Mouse (Mus musculus): Measurements from ENCODE around the gene 0610040J01Rik. TPM values are rescaled to one million over a fixed set of nuclear protein-coding genes. Genes with fewer than 3 reads are reported as not detected.

The 0610040J01Rik gene
- polyA plus RNA-seq, 1 experiment, result 53.8 TPM

DNA sequence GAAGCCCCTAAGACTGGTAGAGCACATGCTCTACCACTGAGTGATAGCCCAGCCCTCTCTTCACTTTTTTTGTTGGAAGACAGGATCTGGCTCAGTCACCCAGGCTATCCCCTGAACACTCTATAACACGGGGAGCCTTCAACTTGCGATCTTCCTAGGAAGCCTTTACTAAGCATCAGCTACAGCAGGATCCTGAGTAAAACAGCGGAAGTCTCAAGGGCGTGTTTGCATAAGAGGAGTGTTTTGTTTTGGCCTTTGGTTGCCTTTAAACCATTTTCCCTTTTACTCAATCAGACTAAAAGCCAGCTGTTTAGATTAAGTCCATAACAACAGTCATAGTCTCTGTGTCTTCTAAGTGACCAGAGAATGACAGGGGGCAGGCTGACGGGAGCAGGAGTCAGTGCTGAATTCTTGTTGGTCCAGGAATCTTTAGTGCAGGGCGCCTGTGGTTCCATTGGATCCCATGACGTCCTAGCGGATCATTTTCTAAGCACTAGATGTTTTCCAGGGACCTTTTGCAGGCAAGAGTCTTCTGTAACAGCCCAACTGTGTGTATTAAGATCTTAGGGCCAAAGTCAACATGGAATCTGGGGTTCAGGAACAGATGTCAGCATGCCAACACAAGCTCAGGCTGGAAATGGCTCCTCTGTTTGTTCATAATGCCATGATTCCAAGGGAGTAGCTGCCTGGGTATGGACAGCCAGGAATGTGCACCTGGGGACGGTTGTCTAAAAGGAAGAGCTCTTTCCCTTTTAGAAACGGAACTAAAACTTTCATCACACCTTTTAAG is 98.2 kb downstream of the 0610040J01Rik start:
- no peak for TF ChIP-seq POLR2A (IDR thresholded peaks at IDR 0.05; ENCODE audit: low read depth, low read length)
- no peak for TF ChIP-seq CTCF (IDR thresholded peaks at IDR 0.05; ENCODE audit: extremely low read depth, insufficient read length, insufficient replicate concordance, low read depth, low read length)

DNA sequence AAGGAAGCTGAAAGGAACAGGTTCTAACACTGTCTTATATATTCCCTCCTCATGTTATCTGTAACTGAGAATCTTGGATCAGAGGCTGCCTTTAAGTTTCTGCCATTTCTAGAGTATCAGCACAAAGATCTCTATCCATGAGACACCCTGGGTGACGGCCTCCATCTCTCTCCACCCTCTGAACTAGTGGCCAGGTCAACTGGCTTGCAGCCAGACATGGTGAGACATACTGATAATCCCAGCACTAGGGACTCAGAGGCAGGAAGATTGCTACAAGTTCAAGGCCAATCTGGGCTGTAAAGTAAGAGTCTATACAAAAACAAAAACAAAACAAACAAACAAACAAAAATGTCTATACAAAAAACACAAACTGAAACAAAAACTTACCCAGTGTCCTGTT is 102.7 kb downstream of the 0610040J01Rik start:
- Histone ChIP-seq H3K36me3 (ENCODE audit: control insufficient read depth, insufficient read depth, low read length) (peaks cover 3% of the 10 kb centered on the region), H3K4me1 (ENCODE audit: control insufficient read depth, insufficient read depth, insufficient read length, low read length) (peaks cover 10% of the 10 kb centered on the region), H3K27me3 (ENCODE audit: control insufficient read depth, insufficient read depth, low read length) (no peaks in the 10 kb centered on the region), H3K27ac (ENCODE audit: insufficient read depth, low read depth, low read length) (no peak overlapping the region), H3K4me3 (ENCODE audit: low read depth, low read length) (no peak overlapping the region)
- TF ChIP-seq CTCF (IDR thresholded peaks at IDR 0.05; ENCODE audit: extremely low read depth, insufficient read length, insufficient replicate concordance, low read depth, low read length) (no peak), POLR2A (IDR thresholded peaks at IDR 0.05; ENCODE audit: low read depth, low read length) (no peak)
- 21% methylated on average over 1 of the region's 1 CpGs for WGBS

More for the DNA sequence above, 98.2 kb downstream of the 0610040J01Rik start:
- Histone ChIP-seq H3K27ac (ENCODE audit: insufficient read depth, low read depth, low read length) (0 out of 2 replicates have a peak overlapping the region, but pooled peaks have one; percentile 21), H3K4me1 (ENCODE audit: control insufficient read depth, insufficient read depth, insufficient read length, low read length) (peaks cover 10% of the 10 kb centered on the region), H3K27me3 (ENCODE audit: control insufficient read depth, insufficient read depth, low read length) (no peaks in the 10 kb centered on the region), H3K36me3 (ENCODE audit: control insufficient read depth, insufficient read depth, low read length) (no peaks in the 10 kb centered on the region; the same call in 1 of the 2 replicates), H3K4me3 (ENCODE audit: low read depth, low read length) (no peak overlapping the region)
- WGBS, result 76% methylated on average over 10 of the region's 10 CpGs

DNA sequence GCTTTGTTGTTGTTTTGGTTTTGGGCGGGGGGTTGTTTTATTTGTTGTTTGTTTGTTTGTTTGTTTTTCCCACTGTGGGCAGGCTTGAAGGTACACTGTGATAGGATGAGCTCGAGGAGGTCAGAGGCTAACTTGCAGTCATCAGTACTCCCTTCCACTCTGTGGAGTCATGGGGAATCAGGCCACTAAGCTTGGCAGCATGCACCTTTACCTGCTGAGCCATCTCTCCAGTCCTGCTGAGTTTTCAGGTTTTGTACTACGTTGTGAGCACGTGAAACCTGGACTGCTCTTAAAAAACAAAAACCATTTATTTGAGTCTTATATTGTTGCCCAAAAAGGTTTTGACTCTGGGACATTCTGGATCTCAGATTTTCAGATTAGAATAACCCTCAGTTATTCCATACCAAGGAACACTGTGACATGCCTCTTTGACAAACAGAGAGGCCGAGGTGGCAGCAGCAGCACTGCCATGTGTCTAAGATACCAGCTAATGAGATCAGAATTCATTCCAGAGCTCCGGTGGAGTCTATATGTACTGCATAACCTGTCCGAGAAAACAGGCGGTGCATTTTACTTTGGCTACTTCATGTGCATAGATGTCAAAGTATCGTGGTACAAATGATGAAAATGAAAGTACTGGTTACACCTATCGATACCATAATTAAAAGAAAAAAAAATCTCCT is 104.4 kb downstream of the 0610040J01Rik start:
- 92% methylated on average over 10 of the region's 10 CpGs for WGBS
- Histone ChIP-seq H3K36me3 (ENCODE audit: control insufficient read depth, insufficient read depth, low read length) (peaks cover 3% of the 10 kb centered on the region), H3K27ac (ENCODE audit: insufficient read depth, low read depth, low read length) (no peak overlapping the region), H3K27me3 (ENCODE audit: control insufficient read depth, insufficient read depth, low read length) (no peaks in the 10 kb centered on the region), H3K4me3 (ENCODE audit: low read depth, low read length) (no peak overlapping the region), H3K4me1 (ENCODE audit: control insufficient read depth, insufficient read depth, insufficient read length, low read length) (peaks cover 10% of the 10 kb centered on the region)
- TF ChIP-seq POLR2A (IDR thresholded peaks at IDR 0.05; ENCODE audit: low read depth, low read length) (no peak), CTCF (IDR thresholded peaks at IDR 0.05; ENCODE audit: extremely low read depth, insufficient read length, insufficient replicate concordance, low read depth, low read length) (no peak)

DNA sequence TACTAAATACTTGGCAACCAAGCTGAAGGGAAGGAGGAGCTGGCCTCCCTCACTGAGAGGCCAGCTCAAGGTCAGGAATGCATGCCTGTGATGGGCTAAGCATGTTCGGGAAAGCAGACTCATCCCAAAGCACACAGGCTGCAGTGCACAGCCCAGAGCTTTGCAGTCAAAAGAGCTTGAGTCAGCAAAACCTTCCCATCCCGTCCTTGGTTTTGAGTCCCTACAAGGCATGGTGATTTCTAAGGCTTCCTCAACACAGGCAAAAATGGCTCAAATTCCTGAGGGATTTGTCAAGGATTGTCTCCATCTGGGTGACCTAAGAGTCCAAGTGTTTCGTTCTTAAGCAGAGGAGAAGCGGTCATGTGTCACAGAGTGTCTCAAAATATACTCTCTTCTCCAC is 106.0 kb downstream of the 0610040J01Rik start:
- 78% methylated on average over 4 of the region's 4 CpGs for WGBS
- TF ChIP-seq POLR2A (IDR thresholded peaks at IDR 0.05; ENCODE audit: low read depth, low read length) (no peak), CTCF (IDR thresholded peaks at IDR 0.05; ENCODE audit: extremely low read depth, insufficient read length, insufficient replicate concordance, low read depth, low read length) (no peak)

DNA sequence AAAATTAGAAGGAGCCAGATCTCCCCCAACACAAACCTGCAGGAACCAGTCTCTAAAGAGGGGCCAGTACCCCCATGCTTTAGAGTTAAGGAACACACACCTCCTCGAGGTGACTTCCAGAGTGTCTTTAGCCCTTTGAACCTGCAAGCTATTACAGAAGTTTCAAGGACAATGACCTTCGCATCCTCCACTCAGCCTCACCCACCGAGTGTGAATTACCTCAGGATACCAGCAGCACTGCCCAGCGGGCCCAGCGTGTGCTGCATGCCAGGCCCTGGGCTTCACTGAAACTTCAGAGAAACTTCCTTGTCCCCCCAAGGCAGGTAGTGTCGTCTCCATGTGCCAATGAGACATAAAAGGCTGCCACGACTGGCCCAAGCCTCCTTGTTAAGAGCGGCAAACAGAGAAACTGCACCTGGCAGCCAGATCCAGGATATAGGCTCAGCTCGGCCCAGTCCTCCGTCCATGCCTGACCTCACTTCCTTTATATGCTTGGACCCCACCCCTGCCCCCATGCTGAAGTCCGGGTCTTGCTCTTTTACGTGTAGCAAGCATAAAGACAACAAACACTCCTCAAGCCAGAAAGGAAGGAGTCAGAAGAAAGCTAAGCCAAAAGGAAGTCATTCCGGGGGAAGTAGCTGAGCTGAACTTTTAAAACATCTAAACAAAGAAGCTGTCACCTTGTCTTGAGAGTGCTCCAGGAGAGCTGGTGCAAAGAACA is 111.3 kb downstream of the 0610040J01Rik start:
- 42% methylated on average over 13 of the region's 13 CpGs for WGBS
- Histone ChIP-seq H3K27ac (ENCODE audit: insufficient read depth, low read depth, low read length) (peak overlapping the region; percentile 70), H3K27me3 (ENCODE audit: control insufficient read depth, insufficient read depth, low read length) (no peaks in the 10 kb centered on the region), H3K4me1 (ENCODE audit: control insufficient read depth, insufficient read depth, insufficient read length, low read length) (peaks cover 17% of the 10 kb centered on the region), H3K4me3 (ENCODE audit: low read depth, low read length) (no peak overlapping the region), H3K36me3 (ENCODE audit: control insufficient read depth, insufficient read depth, low read length) (peaks cover 23% of the 10 kb centered on the region; the same call in 1 of the 2 replicates)
- TF ChIP-seq CTCF (IDR thresholded peaks at IDR 0.05; ENCODE audit: extremely low read depth, insufficient read length, insufficient replicate concordance, low read depth, low read length) (no peak), POLR2A (IDR thresholded peaks at IDR 0.05; ENCODE audit: low read depth, low read length) (no peak)

More for the DNA sequence above, 106.0 kb downstream of the 0610040J01Rik start:
- no peak overlapping the region for H3K4me3 ChIP-seq (ENCODE audit: low read depth, low read length)
- H3K27ac ChIP-seq (ENCODE audit: insufficient read depth, low read depth, low read length), result no peak overlapping the region
- no peaks in the 10 kb centered on the region for H3K27me3 ChIP-seq (ENCODE audit: control insufficient read depth, insufficient read depth, low read length)
- peaks cover 20% of the 10 kb centered on the region for H3K4me1 ChIP-seq (ENCODE audit: control insufficient read depth, insufficient read depth, insufficient read length, low read length)
- peaks cover 6% of the 10 kb centered on the region; the same call in 1 of the 2 replicates for H3K36me3 ChIP-seq (ENCODE audit: control insufficient read depth, insufficient read depth, low read length)

DNA sequence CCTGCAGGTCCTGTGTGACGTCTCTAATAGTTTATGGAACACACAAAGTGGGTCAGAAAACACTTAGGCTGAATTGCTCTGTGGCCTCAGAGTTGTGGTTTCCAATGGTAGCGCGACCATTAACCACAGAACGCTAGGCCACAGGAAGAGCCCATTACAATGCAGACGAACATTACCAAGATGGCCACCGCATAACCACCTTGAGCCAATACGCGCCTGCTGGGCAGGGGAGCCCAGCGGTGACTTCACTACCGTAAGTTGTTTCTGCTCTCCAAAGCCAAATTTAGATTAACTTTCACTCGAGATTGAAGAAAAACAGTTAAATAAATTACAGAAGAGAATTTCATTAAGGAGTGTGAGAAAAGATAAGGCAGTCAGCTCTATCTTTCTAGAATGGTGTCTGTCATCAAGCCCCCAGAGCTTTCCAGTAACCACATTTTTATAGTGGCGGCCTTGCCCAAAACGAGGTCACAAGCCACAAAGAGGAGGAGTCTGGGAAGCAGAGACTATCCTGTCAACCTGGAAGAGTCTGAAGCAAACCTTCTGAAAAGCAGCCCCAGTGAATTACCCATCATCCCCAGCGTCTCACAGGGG is 113.0 kb downstream of the 0610040J01Rik start:
- H3K36me3 ChIP-seq (ENCODE audit: control insufficient read depth, insufficient read depth, low read length), result peaks cover 24% of the 10 kb centered on the region; the same call in 1 of the 2 replicates
- H3K4me1 ChIP-seq (ENCODE audit: control insufficient read depth, insufficient read depth, insufficient read length, low read length), result peaks cover 17% of the 10 kb centered on the region
- TF ChIP-seq CTCF (IDR thresholded peaks at IDR 0.05; ENCODE audit: extremely low read depth, insufficient read length, insufficient replicate concordance, low read depth, low read length) (no peak), POLR2A (IDR thresholded peaks at IDR 0.05; ENCODE audit: low read depth, low read length) (no peak)
- no peak overlapping the region for H3K4me3 ChIP-seq (ENCODE audit: low read depth, low read length)
- 88% methylated on average over 14 of the region's 14 CpGs for WGBS
- H3K27me3 ChIP-seq (ENCODE audit: control insufficient read depth, insufficient read depth, low read length), result no peaks in the 10 kb centered on the region
- H3K27ac ChIP-seq (ENCODE audit: insufficient read depth, low read depth, low read length), result no peak overlapping the region

Data from small intestine, adult 2 months (tissue).